Mouse (Mus musculus) CH12.LX (cell line): ENCODE results near the gene Rtbdn.

Experiments used
- CHD1 ChIP-seq: IDR thresholded peaks from 2 replicates; pipeline ENCODE4 v1.6.1; 2012; ENCODE audit warnings: low read depth, low read length, improper control_type of control experiment, inconsistent platforms
- CTCF ChIP-seq, 2 experiments: IDR thresholded peaks in 1 of 2; conservative IDR thresholded peaks in 1 of 2; 2 replicates each; pipeline ENCODE4 v1.5.1; 2011 to 2012; ENCODE audit warnings: low read depth in 2 of 2, low read length in 2 of 2, improper control_type of control experiment in 1 of 2, inconsistent platforms in 1 of 2, mild to moderate bottlenecking in 1 of 2, moderate library complexity in 1 of 2
- POLR2AphosphoS2 ChIP-seq: IDR thresholded peaks from 2 replicates; pipeline ENCODE4 v1.6.1; 2011; ENCODE audit warnings: low read depth, low read length, improper control_type of control experiment

DNA sequence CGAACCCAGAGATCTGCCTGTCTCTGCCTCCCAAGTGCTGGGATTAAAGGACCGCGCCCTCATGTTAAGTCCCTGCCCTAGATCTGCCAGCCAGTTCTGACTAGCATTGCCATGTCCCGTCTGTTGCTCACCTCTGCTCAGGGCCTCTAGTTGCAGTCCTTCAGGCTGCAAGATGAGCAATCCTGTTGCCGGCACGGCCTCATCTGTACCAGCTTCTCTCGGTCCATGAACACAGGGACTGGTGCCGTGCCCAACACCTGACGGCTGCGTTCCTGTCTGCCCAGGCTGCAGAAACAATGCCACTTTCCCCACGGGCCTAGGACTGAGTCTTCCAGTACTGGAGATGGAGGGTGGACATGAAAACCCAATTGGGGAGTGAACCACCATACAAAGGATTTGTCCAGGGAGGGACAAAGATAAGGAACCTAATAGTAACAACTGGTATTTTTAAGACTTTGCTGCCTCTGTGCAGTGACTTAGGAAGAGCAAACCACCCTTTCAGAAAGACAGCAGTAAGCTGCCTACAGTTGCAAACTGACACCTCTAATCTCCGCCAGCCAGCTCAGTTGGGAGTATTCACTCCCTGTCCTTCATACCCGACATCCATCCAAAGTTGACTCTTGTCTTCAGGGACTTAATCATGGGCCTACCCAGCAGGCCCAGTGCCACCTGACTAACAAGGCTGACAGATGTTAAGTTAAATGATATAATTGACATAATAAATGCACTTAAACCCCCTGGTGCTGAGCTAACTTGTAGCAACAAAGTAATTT is 20.9 kb downstream of the Rtbdn start:
- TF ChIP-seq POLR2AphosphoS2 (no peak), CTCF (conservative IDR thresholded peaks at IDR 0.05 in 1 of 2, IDR thresholded peaks at IDR 0.05 in 1 of 2; ENCODE audit: low read depth in 2 of 2, low read length in 2 of 2) (no peak), CHD1 (no peak)
